Mouse (Mus musculus) common myeloid progenitor, adult 5-6 weeks (primary cell): ENCODE measurements around the gene Coro7. TPM values are rescaled to one million over a fixed set of nuclear protein-coding genes. Genes with fewer than 3 reads are reported as not detected.

Experiments
- ATAC-seq: replicated peaks from 2 replicates; pipeline ENCODE4 v1.8.0; 2016; ENCODE audit warnings: low read depth, mild to moderate bottlenecking, moderate TSS enrichment, inconsistent platforms; ENCODE audit not compliant: poor library complexity, severe bottlenecking
- total RNA-seq: library from RNA; stranded (forward); fragments of 200-1000, 187-1606 nt; gene quantifications from 2 replicates; pipeline ENCODE4 v1.2.3, GENCODE M21; 2017

Coro7 gene
- total RNA-seq, 1 experiment from 2014 or later, result 35.4 TPM

- ATAC-seq, result no peak
Measured at GRCm38 (mm10) chr16:4627105-4627504, 52.5 kb downstream of the Coro7 start.

DNA sequence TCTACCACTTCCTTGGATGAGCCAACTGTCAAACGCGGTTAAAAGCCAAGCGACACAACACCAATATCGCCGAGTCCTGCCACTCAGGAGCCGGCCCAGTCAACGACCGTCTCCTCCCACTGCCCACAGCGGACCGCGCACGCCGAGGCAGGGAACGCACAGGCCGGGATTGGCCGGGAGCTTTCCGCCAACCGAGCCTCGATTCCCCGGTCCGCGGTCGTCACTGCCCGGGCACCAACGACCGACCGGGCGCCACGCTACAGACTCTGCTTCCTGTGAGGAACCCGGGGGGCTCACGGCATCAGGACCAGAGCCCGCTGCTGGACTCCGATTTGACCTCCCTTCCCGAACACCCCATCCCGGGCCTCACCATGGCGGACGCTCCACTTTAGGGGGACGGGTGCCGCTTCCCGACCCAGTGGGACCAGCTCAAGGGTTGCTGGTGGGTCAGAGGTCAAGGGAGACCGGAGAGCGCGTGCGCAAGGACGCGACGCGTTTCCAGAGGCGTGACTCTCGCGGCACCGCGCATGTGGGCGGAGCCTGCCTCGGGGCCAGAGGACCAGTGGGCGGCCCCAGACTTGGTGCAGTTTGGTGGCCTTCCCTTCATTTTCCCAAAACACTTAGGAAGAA is 55.0 kb downstream of the Coro7 start, which contains the start of gene Pam16:
Gene Pam16, minus strand, starts transcription at position 508 of the 630 bp plus-strand sequence.
- ATAC-seq, result peak; percentile 92

DNA sequence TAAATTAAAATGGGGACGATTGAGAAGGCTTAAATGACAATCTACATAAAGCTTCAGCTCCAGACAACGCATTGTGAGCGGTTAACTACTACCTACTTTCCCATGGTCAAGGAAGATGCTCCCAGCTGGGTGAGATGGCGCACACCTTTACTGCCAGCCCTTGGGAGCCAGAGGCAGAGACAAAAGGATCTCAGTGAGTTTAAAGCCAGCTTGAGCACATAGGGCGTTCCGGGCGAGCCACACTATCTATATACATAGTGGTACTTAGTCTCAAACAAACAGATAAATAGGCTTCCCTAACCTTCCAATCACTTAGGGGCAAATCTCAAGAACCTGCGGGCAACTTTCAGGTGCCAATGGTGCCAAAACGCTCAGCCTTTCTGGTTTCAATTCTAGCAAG is 55.5 kb downstream of the Coro7 start:
- no peak; the same call in 1 of the 2 replicates for ATAC-seq

- no peak for ATAC-seq
Measured at GRCm38 (mm10) chr16:4616829-4617228, 62.7 kb downstream of the Coro7 start.

- no peak for ATAC-seq
Measured at GRCm38 (mm10) chr16:4615297-4615696, 64.3 kb downstream of the Coro7 start.

DNA sequence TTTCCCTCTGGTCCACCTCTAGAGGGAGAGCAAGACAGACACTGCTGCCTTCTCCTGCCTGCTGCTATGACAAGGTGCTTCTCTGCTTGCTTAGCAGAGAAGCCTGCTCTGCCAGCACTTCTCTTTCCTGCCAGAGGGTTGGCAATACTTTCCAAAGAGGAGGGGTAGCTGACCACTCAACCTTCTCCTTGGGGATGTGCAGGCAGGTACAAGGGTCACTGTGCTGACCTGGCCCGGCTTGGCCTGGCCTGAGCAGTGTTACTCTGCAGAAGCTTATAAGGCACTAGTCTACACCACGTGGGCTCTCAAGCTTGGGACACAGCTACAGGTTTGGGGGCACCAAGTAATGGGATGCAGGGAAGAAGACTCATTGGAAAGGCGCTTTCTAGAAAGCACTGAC is 64.9 kb downstream of the Coro7 start:
- ATAC-seq, result no peak

- ATAC-seq, result no peak
Measured at GRCm38 (mm10) chr16:4613736-4614135, 65.8 kb downstream of the Coro7 start.

DNA sequence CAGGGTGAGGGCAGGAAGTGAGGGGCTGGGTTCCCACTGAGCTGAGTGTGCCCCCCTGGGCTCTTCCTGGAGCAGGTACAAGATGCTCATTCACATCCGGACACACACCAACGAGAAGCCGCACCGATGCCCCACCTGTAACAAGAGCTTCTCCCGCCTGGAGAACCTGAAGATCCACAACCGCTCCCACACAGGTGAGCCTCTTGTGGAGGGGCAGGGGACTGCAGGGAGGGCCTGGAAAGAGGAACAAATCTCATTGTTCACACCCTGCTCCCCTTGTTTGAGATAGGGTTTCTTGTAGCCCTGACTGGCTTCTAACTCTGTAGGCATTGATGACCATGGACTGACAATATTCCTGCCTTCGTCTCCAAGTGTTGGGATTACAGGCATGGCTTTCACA is 67.9 kb downstream of the Coro7 start:
- no peak for ATAC-seq

GRCm38 (mm10) chr16:4611193-4611592 is 68.4 kb downstream of the Coro7 start:
- ATAC-seq, result no peak

- no peak for ATAC-seq
Measured at GRCm38 (mm10) chr16:4608532-4609059, 71.0 kb downstream of the Coro7 start.

GRCm38 (mm10) chr16:4607818-4608531 is 71.6 kb downstream of the Coro7 start:
- peak; percentile 88 for ATAC-seq

- ATAC-seq, result peak; percentile 57
Measured at GRCm38 (mm10) chr16:4606431-4607084, 73.0 kb downstream of the Coro7 start.

DNA sequence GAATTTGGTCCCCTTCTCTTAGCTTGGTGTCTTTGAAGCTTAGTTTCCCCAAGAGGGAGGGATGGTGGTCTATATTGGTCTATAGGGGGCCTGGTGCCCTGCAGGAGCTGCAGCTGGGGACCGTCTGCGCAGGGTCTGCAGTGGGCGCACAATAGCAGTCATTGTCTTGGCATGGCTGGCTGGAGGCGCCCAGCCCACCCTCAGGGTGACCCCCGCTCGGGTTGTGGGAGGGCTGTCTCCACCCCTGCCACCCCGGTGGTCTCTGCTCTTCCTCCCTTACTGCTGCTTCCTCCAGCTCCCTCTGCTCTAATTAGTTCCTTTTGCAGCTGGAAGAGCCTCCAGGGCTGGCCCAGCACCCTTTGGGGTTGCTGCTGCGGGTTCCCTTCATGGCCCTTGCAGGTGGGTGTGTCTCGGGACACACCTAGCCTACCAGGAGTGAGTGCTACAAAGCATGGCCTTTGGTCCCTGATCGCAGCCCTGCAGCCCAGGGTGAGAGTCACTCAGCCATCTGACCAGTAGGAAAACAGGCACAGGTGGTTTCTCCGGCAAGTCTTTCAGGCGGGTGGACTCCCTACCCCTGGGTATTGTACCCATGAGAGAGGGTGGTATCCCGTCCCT is 74.0 kb downstream of the Coro7 start:
- no peak for ATAC-seq

DNA sequence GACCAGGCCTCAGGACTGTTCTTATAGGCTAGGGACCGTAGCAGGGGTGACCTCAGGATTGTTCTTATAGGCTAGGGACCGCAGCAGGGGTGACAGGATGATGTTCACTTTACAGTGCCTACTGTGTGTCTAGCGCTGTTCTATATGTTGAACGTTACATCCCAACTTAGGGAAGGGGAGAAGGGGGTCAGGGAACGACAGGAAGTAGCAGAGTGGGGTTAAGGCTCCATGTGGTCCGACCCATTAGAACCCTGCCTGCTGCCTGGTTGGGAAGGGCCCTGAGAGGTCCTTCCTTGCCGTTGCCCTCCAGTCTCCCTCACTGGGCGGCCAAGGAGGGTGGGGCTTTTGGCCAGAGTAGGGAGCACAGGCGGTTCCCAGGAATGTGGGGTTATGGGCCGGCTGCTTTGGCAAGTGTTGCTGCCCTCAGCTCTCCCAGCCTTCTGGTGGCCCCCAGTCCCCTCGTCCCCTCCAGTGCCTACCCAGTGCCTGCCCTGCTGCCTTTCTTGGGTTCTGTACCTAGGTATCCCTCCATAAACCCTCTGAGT is 75.2 kb downstream of the Coro7 start:
- no peak for ATAC-seq

DNA sequence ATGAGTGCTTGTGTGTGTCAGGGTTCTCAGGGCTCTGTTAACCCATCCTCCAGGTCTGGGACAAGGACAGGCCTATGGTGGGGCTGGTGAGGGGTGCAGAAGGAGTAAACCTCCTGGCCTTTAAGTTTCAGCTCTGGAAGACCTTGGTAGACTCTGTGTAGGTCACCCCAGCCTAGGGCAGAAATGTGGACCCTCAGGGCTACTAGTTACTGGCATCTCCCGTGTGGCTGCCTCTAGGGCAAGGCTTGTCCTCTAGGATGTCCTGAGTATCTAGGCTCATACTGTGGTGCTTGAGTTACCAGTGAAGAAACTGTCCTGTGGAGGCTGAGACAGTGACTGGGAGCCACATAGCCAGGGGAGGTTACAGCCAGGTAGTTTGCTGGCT is 76.1 kb downstream of the Coro7 start:
- ATAC-seq, result no peak

DNA sequence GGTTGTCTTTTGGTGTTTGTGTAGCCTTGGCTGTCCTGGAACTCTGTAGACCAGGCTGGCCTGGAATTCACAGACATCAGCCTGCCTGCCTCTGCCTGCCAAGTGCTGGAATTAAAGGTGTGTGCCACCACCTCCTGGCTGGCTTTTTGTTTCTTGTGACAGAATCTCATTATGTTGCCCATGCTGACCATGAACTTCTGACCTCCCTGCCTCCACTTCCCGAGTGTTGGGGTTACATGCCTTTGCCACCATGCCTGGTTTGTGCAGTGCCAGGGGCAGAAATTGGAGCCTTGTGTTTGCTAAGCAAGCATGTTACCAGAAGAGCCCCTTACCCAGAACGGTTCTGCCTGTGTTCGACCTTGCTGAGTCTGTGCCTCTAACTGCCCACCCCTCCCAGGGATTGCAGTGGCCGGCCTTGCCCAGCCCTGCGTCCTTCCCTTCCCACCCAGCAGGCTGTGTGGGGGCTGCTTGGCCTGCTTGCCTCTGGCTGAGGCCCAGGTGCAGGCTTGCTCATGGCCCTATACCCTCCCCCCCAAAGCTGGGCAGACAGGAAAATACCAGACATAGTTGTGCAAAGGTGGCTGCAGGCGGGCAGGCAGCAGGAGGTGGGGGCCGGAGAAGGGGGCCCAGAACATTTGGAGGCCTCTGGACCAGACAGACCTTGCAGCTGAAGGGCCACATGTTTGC is 76.7 kb downstream of the Coro7 start:
- ATAC-seq, result no peak

DNA sequence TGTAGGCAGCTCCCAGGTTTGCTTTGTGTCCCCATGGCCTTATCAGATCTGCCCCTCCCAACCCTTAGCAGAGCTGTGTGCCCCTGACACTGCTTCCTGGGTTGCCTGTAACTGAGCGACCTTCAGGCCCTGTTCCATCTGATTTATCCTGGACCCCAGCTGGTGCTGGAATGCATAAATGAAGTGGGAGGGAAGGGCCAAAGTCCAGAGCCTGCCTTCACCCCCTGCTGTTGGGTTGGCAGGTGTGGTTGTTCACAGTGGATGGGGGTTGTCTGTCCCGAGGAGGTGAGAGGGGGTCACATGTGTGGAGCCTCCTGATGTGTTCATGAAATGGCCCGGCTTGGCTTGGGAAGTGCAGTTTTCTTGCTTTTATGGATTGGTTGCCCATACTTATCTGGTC is 77.4 kb downstream of the Coro7 start:
- no peak for ATAC-seq

DNA sequence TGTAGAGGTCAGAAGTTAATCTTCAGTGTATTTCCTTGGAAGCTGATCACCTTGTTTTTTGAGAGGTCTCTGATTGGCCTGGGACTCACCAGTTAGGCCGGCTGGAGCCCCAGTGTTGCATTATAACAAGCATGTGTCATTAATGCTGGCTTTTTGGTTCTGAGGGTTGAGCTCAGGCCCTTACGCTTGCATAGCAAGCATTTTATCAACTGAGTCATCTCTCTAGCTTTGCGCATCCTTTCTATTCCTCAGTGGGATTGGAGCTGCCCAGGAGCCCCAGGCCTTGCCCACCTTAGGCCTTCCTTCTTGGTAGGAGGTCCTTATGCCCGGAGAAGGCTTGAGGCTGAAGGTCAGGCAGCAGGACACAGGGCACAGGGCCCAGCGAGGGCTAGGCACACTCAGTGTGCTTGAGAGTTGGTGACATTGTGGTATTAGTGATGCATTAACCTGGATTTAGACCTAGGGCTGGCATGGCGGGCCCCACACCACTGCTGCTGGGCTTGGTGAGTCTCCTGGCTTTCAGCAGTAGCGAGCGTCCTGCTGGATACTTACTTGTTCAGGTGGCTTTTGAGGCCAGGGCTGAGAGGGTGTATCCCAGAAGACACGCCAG is 78.8 kb downstream of the Coro7 start:
- no peak for ATAC-seq

DNA sequence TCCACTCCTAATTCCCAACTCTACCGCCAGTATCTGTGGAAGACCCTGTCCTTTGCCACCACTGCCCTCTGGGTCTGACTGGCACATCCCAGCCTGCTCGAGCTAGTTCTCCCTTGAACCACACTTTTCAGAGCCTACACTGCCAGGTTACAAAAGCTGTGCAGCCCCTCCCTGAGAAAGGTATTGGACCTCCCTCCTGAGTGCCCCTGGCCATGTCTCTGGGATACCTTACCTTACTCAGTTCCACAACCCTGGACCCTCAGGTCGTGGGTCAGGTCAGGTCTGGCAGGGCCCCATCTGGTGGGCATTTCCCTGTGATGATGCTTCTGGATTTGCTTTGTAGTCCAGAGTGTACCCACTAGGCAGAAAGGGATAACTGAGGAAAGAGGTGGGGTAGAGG is 80.0 kb downstream of the Coro7 start:
- no peak for ATAC-seq
